Mouse (Mus musculus): Measurements from ENCODE around the gene Gas2.

DNA sequence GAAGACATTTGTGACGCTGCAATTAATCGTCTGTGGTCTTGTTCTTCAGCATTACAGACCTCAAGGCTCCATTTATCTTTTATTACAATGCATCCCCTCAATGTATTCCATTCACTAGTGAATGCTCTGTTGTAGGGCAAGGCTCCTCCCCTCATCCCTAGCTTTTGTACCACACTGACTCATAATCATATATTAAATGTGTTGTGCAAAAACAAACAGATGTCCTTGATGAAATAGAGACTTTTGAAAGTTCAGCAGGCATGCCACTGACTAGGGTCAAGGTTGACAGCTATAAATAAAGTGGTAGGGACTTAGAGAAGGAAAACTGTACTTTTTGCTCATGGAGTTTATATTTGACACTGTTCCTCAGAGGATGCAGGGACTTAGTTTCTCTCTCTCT lies 111.7 kb downstream of the Gas2 start:
- TF ChIP-seq CTCF (conservative IDR thresholded peaks at IDR 0.05; ENCODE audit: low read length) (no peak), POU5F1 (IDR thresholded peaks at IDR 0.05; ENCODE audit: borderline replicate concordance, low read length) (no peak), NANOG (IDR thresholded peaks at IDR 0.05; ENCODE audit: borderline replicate concordance, low read length) (no peak)

Measured in E14TG2a.4 (cell line).